Mouse (Mus musculus) ovary, postnatal 10 days (tissue): ENCODE data around the gene Tanc1.

Experiments used
- DNase-seq: peaks from one replicate; pipeline ENCODE4 v3.0.0; 2022; ENCODE audit warnings: low spot score

Tanc1 gene

GRCm38 (mm10) chr2:59882742-59883281, 271.0 kb downstream of the Tanc1 start:
- DNase-seq: no peak

DNA sequence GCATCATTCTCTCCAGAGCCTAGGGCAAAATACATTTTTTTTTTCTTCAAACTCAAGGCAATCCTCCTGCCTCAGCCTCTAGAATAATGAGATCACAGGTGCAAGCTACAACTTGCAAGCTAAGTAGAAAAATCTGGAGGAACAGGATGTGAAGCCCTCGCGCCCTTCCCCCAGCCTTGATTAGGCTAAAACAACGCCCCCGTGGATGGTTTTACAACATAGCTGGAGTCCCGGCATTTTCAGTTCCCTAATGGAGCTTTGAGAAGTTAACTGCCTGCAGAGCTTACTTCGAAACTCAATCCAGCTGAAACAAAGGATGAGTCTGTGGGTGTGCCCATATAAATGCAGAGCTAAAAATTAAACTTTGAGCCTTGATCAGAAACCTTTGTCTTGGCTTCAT, 277.9 kb downstream of the Tanc1 start:
- no peak for DNase-seq
